Mouse (Mus musculus): ENCODE measurements around the gene Egr4. TPM values are rescaled to one million over a fixed set of nuclear protein-coding genes. Genes with fewer than 3 reads are reported as not detected.

Gene Egr4
- total and polyA plus RNA-seq, 2 experiments from 2014 or later: 0.19 to 0.77 TPM

GRCm38 (mm10) chr6:85479979-85480378 lies 33.4 kb downstream of the Egr4 start:
- no peak for DNase-seq (ENCODE audit: low spot score)
- H3K4me2 ChIP-seq (ENCODE audit: low read depth, low read length, poor library complexity, severe bottlenecking): no peak overlapping the region
- H3K9me3 ChIP-seq (ENCODE audit: low read length): no peaks in the 10 kb centered on the region
- no peak for TF ChIP-seq CTCF (IDR thresholded peaks at IDR 0.05)
- H3K4me1 ChIP-seq (ENCODE audit: insufficient read depth, low read length): 0 out of 2 replicates have a peak, but pooled peaks cover 6% of the 10 kb centered on the region
- H3K4me3 ChIP-seq (ENCODE audit: low read depth, low read length): no peak overlapping the region
- peaks cover 21% of the 10 kb centered on the region for H3K36me3 ChIP-seq (ENCODE audit: insufficient read depth, low read length)
- WGBS: 79% methylated on average over 5 of the region's 5 CpGs
- H3K27me3 ChIP-seq (ENCODE audit: insufficient read depth, low read length): peaks cover 7% of the 10 kb centered on the region; the same call in 1 of the 2 replicates
- H3K27ac ChIP-seq (ENCODE audit: low read depth, low read length): no peak overlapping the region
- no peak overlapping the region for H3K9ac ChIP-seq (replicated peaks; ENCODE audit: low read length, poor library complexity, severe bottlenecking)
- no peak for ATAC-seq (ENCODE audit: low FRiP score)

DNA sequence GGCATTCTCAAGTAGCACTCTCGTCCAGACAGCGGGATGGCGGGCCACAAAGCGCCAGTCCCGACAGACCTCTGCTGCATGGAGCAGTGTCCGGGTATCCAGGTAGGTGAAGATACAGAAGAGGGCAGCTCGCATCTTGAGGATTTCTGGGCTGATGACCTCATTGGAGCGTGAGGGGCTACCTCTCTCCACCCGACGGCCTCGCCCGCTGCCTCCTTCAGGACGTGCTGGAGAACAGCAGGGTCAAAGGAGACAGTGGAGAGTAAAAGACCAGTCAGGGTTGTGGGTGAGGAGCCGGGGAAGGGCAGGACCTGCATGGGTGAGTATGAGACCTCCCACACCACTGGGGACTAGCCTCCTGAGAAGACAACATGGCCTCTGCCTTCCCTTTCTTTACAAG lies 35.0 kb downstream of the Egr4 start:
- H3K4me3 ChIP-seq (ENCODE audit: low read depth, low read length): no peak overlapping the region
- TF ChIP-seq CTCF (IDR thresholded peaks at IDR 0.05): no peak
- DNase-seq (ENCODE audit: low spot score) (no peak), ATAC-seq (ENCODE audit: low FRiP score) (no peak)
- 54% methylated on average over 14 of the region's 14 CpGs for WGBS
- no peak overlapping the region for H3K27ac ChIP-seq (ENCODE audit: low read depth, low read length)
- H3K4me2 ChIP-seq (ENCODE audit: low read depth, low read length, poor library complexity, severe bottlenecking): no peak overlapping the region
- H3K36me3 ChIP-seq (ENCODE audit: insufficient read depth, low read length): peaks cover 24% of the 10 kb centered on the region
- H3K27me3 ChIP-seq (ENCODE audit: insufficient read depth, low read length): no peaks in the 10 kb centered on the region
- no peaks in the 10 kb centered on the region for H3K4me1 ChIP-seq (ENCODE audit: insufficient read depth, low read length)
- no peak overlapping the region for H3K9ac ChIP-seq (replicated peaks; ENCODE audit: low read length, poor library complexity, severe bottlenecking)
- H3K9me3 ChIP-seq (ENCODE audit: low read length): no peaks in the 10 kb centered on the region

DNA sequence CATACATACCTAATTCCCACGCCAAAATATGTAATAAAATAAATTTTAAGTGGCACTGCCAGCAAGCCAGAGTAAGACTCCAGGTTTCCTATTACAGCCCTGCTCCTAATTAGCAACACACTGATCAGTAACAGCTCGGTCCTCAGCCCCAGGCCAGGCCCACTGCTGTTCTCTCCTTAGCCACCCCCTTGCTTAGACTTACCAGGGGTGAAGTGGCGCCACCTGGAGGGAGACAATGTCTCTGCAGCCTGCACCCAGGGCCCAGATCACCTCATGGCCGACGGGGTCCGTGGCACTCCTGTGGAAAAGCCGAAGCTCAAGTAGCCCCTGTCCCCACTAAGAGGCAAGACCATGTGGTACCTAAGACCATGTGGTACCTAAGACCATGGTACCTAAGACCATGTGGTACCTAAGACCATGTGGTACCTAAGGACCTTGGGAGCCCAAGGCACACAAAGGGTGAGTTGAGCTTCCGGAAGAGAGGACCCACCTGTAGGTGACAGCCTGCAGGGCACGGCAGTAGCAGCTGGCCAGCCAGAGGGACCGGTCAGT lies 35.9 kb downstream of the Egr4 start:
- DNase-seq (ENCODE audit: low spot score): no peak
- Histone ChIP-seq H3K4me2 (ENCODE audit: low read depth, low read length, poor library complexity, severe bottlenecking) (no peak overlapping the region), H3K4me3 (ENCODE audit: low read depth, low read length) (no peak overlapping the region), H3K9ac (replicated peaks; ENCODE audit: low read length, poor library complexity, severe bottlenecking) (no peak overlapping the region), H3K9me3 (ENCODE audit: low read length) (no peaks in the 10 kb centered on the region), H3K4me1 (ENCODE audit: insufficient read depth, low read length) (no peaks in the 10 kb centered on the region), H3K27ac (ENCODE audit: low read depth, low read length) (no peak overlapping the region), H3K27me3 (ENCODE audit: insufficient read depth, low read length) (no peaks in the 10 kb centered on the region), H3K36me3 (ENCODE audit: insufficient read depth, low read length) (peaks cover 34% of the 10 kb centered on the region)
- no peak for ATAC-seq (ENCODE audit: low FRiP score)
- 47% methylated on average over 10 of the region's 10 CpGs for WGBS
- peak; percentile 68 for TF ChIP-seq CTCF (IDR thresholded peaks at IDR 0.05)

DNA sequence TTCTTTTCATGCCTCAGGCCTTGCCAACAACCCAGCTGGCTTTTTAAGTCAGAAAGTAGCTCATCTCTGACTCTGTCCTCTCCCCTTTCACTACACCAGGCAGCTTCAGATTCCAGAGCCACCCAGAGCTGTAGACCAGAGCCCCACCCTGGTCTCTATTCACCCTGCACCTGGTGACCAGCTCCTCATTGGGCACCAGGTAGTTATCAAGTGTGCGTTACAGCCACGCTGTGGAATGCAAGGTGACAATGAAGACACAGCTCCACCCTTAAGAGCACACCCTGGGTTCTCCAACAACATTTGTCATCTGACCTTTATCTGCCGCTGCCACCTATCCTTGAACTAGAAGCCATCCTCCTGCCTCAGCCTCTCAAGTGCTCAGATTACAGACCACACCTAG lies 37.8 kb downstream of the Egr4 start:
- Histone ChIP-seq H3K9ac (replicated peaks; ENCODE audit: low read length, poor library complexity, severe bottlenecking) (no peak overlapping the region), H3K27me3 (ENCODE audit: insufficient read depth, low read length) (no peaks in the 10 kb centered on the region), H3K4me2 (ENCODE audit: low read depth, low read length, poor library complexity, severe bottlenecking) (no peak overlapping the region), H3K4me1 (ENCODE audit: insufficient read depth, low read length) (no peaks in the 10 kb centered on the region), H3K36me3 (ENCODE audit: insufficient read depth, low read length) (peaks cover 39% of the 10 kb centered on the region), H3K4me3 (ENCODE audit: low read depth, low read length) (no peak overlapping the region), H3K9me3 (ENCODE audit: low read length) (no peaks in the 10 kb centered on the region), H3K27ac (ENCODE audit: low read depth, low read length) (no peak overlapping the region)
- ATAC-seq (ENCODE audit: low FRiP score): no peak
- no peak for DNase-seq (ENCODE audit: low spot score)
- 91% methylated on average over 3 of the region's 3 CpGs for WGBS
- TF ChIP-seq CTCF (IDR thresholded peaks at IDR 0.05): no peak

DNA sequence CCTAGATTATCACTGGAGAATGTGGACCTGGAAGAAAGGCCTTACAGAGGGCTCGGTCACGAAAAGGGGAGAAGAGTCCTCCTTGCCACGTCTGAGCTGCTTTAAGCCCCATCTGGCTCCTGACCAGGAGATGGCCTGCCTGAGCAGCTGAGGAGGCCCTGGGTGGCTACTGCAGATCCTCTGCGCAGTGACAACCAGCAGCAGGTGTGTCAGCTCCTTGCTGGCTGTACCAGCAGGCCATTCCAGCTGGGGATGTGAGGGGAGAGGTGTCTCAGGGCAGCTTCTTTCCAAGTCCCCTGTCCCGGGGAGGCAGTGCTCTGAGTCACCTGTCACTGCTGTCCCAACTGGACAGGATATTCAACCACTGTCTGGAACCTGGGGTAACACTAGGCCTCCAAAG lies 40.8 kb downstream of the Egr4 start:
- 61% methylated on average over 5 of the region's 5 CpGs for WGBS
- no peak overlapping the region for H3K27ac ChIP-seq (ENCODE audit: low read depth, low read length)
- H3K36me3 ChIP-seq (ENCODE audit: insufficient read depth, low read length): peaks cover 48% of the 10 kb centered on the region
- H3K4me3 ChIP-seq (ENCODE audit: low read depth, low read length): no peak overlapping the region
- no peaks in the 10 kb centered on the region for H3K9me3 ChIP-seq (ENCODE audit: low read length)
- H3K9ac ChIP-seq (replicated peaks; ENCODE audit: low read length, poor library complexity, severe bottlenecking): no peak overlapping the region
- no peaks in the 10 kb centered on the region for H3K4me1 ChIP-seq (ENCODE audit: insufficient read depth, low read length)
- H3K4me2 ChIP-seq (ENCODE audit: low read depth, low read length, poor library complexity, severe bottlenecking): no peak overlapping the region
- H3K27me3 ChIP-seq (ENCODE audit: insufficient read depth, low read length): no peaks in the 10 kb centered on the region
- DNase-seq (ENCODE audit: low spot score): no peak
- peak; percentile 2; the same call in 1 of the 2 replicates for TF ChIP-seq CTCF (IDR thresholded peaks at IDR 0.05)
- ATAC-seq (ENCODE audit: low FRiP score): no peak

- Histone ChIP-seq H3K4me2 (ENCODE audit: low read depth, low read length, poor library complexity, severe bottlenecking) (no peak overlapping the region), H3K4me3 (ENCODE audit: low read depth, low read length) (no peak overlapping the region), H3K4me1 (ENCODE audit: insufficient read depth, low read length) (no peaks in the 10 kb centered on the region), H3K27me3 (ENCODE audit: insufficient read depth, low read length) (no peaks in the 10 kb centered on the region), H3K9me3 (ENCODE audit: low read length) (no peaks in the 10 kb centered on the region), H3K36me3 (ENCODE audit: insufficient read depth, low read length) (peaks cover 54% of the 10 kb centered on the region), H3K9ac (replicated peaks; ENCODE audit: low read length, poor library complexity, severe bottlenecking) (no peak overlapping the region), H3K27ac (ENCODE audit: low read depth, low read length) (no peak overlapping the region)
- no peak for ATAC-seq (ENCODE audit: low FRiP score)
- WGBS: 61% methylated on average over 8 of the region's 8 CpGs
- TF ChIP-seq CTCF (IDR thresholded peaks at IDR 0.05): no peak
- DNase-seq (ENCODE audit: low spot score): no peak
These were observed 41.4 kb downstream of the Egr4 start for GRCm38 (mm10) chr6:85471962-85472361.
